Mouse (Mus musculus): Measurements from ENCODE around the gene Dixdc1. TPM values are rescaled to one million over a fixed set of nuclear protein-coding genes. Genes with fewer than 3 reads are reported as not detected.
"Not testable (repeated sequence)": the region's sequence is repeated elsewhere in the genome, so short reads cannot be mapped to it uniquely, and the experiment has no call there.

The Dixdc1 gene
- total RNA-seq, 2 experiments from 2014 or later = 83.7 to 91.2 TPM

GRCm38 (mm10) chr9:50659392-50660217 lies 79.7 kb downstream of the Dixdc1 start, which contains the start of gene Dlat:
Dlat (minus strand) TSS chr9:50659780.
- DNase-seq (ENCODE audit: extremely low spot score in 1 of 2, low spot score in 1 of 2) = peak; percentile 72 to 82

- DNase-seq (ENCODE audit: extremely low spot score in 1 of 2, low spot score in 1 of 2) = no peak
Measured at GRCm38 (mm10) chr9:50658941-50659388, 80.4 kb downstream of the Dixdc1 start.

- DNase-seq (ENCODE audit: extremely low spot score in 1 of 2, low spot score in 1 of 2) = no peak
Measured at GRCm38 (mm10) chr9:50658391-50658790, 80.9 kb downstream of the Dixdc1 start.

GRCm38 (mm10) chr9:50650503-50650902 lies 88.8 kb downstream of the Dixdc1 start:
- no peak for DNase-seq (ENCODE audit: extremely low spot score in 1 of 2, low spot score in 1 of 2)

GRCm38 (mm10) chr9:50646826-50647370 lies 92.4 kb downstream of the Dixdc1 start:
- DNase-seq (ENCODE audit: extremely low spot score in 1 of 2, low spot score in 1 of 2) = no peak

GRCm38 (mm10) chr9:50634270-50634669 lies 105.0 kb downstream of the Dixdc1 start:
- no peak for DNase-seq (ENCODE audit: extremely low spot score in 1 of 2, low spot score in 1 of 2)

- no peak for DNase-seq (ENCODE audit: extremely low spot score in 1 of 2, low spot score in 1 of 2)
Measured at GRCm38 (mm10) chr9:50633059-50633458, 106.3 kb downstream of the Dixdc1 start.

GRCm38 (mm10) chr9:50632016-50632688 lies 107.2 kb downstream of the Dixdc1 start:
- DNase-seq (ENCODE audit: extremely low spot score in 1 of 2, low spot score in 1 of 2) = no peak

- not testable (repeated sequence) for DNase-seq (ENCODE audit: extremely low spot score in 1 of 2, low spot score in 1 of 2)
Measured at GRCm38 (mm10) chr9:50630903-50631302, 108.4 kb downstream of the Dixdc1 start.

- DNase-seq (ENCODE audit: extremely low spot score in 1 of 2, low spot score in 1 of 2) = no peak
Measured at GRCm38 (mm10) chr9:50617794-50618330, 121.5 kb downstream of the Dixdc1 start.

- peak; percentile 86 to 91 for DNase-seq (ENCODE audit: extremely low spot score in 1 of 2, low spot score in 1 of 2)
Measured at GRCm38 (mm10) chr9:50616766-50617603, 122.3 kb downstream of the Dixdc1 start, which contains the start of the genes Pih1d2 and Nkapd1. Pih1d2 (plus strand) TSS chr9:50617321. Nkapd1 (minus strand) TSS chr9:50617464.

GRCm38 (mm10) chr9:50616161-50616560 lies 123.2 kb downstream of the Dixdc1 start:
- DNase-seq (ENCODE audit: extremely low spot score in 1 of 2, low spot score in 1 of 2) = no peak

Other genes starting within 250 kb of the Dixdc1 start
- under 1 TPM; 0.15 to 0.21 TPM for gene Plet1, start 245.0 kb downstream of the Dixdc1 start, total RNA-seq (2021)
- gene Pts, start 210.8 kb downstream of the Dixdc1 start, total RNA-seq (2021) = 10 to 100 TPM; 36.0 to 39.8 TPM
- gene Il18, start 184.7 kb downstream of the Dixdc1 start, total RNA-seq (2021) = 10 to 100 TPM; 24.3 to 25.4 TPM
- 1 to 10 TPM; 3.5 to 3.8 TPM for gene Bco2, start 184.3 kb downstream of the Dixdc1 start, total RNA-seq (2021)
- gene Tex12, start 178.2 kb downstream of the Dixdc1 start, total RNA-seq (2021) = not detected
- 100 to 1,000 TPM; 117 to 132 TPM for gene Sdhd, start 135.7 kb downstream of the Dixdc1 start, total RNA-seq (2021)
- gene Timm8b, start 135.6 kb downstream of the Dixdc1 start, total RNA-seq (2021) = 100 to 1,000 TPM; 237 to 253 TPM
- 1 to 10 TPM; 3.3 to 3.4 TPM for gene Pih1d2, start 122.2 kb downstream of the Dixdc1 start, total RNA-seq (2021)
- gene Nkapd1, start 122.1 kb downstream of the Dixdc1 start, total RNA-seq (2021) = 10 to 100 TPM; 19.3 to 22.8 TPM
- 100 to 1,000 TPM; 137 to 141 TPM for gene Dlat, start 79.7 kb downstream of the Dixdc1 start, total RNA-seq (2021)
- gene 2310030G06Rik, start 7.0 kb upstream of the Dixdc1 start, total RNA-seq (2021) = 1 to 10 TPM; 1.7 to 1.9 TPM
- gene Cryab, start 11.8 kb upstream of the Dixdc1 start, total RNA-seq (2021) = 100 to 1,000 TPM; 125 to 157 TPM
- 1 to 10 TPM in 1 of 2 experiments, under 1 TPM in 1; 0.96 to 1.7 TPM for gene Hspb2, start 12.8 kb upstream of the Dixdc1 start, total RNA-seq (2021)
- 1 to 10 TPM; 5.1 to 5.8 TPM for gene Fdxacb1, start 28.7 kb upstream of the Dixdc1 start, total RNA-seq (2021)
- gene Alg9, start 35.5 kb upstream of the Dixdc1 start, total RNA-seq (2021) = 10 to 100 TPM; 28.4 to 30.7 TPM
- gene 1110032A03Rik, start 36.0 kb upstream of the Dixdc1 start, total RNA-seq (2021) = 10 to 100 TPM; 31.2 to 35.2 TPM
- gene Ppp2r1b, start 105.8 kb upstream of the Dixdc1 start, total RNA-seq (2021) = 10 to 100 TPM; 17.2 to 17.4 TPM

Data from layer of hippocampus, postnatal 25 days (tissue).